Mouse (Mus musculus) brown adipose tissue, adult 24 weeks (tissue): Measurements from ENCODE around the gene Zfp593. TPM values are rescaled to one million over a fixed set of nuclear protein-coding genes. Genes with fewer than 3 reads are reported as not detected.
"Not testable (repeated sequence)": the region's sequence is repeated elsewhere in the genome, so short reads cannot be mapped to it uniquely, and the experiment has no call there.

Experiments used
- H3K27ac ChIP-seq: fragments of 200-500 bp; replicated peaks from 2 replicates; pipeline ENCODE4 v1.5.1; 2012; ENCODE audit warnings: low read depth, mild to moderate bottlenecking, low read length
- H3K4me1 ChIP-seq: fragments of 200-500 bp; 2 replicates; pipeline ENCODE4 v1.6.1; 2012; ENCODE audit warnings: low read length, mixed read lengths; ENCODE audit not compliant: control insufficient read depth, insufficient read depth, insufficient read length
- H3K4me3 ChIP-seq: fragments of 200-500 bp; 2 replicates; pipeline ENCODE4 v1.5.1; 2012; ENCODE audit warnings: low read depth, mild to moderate bottlenecking, low read length, moderate library complexity; ENCODE audit not compliant: insufficient read depth
- polyA plus RNA-seq: library from polyadenylated mRNA; stranded (reverse); fragments of >200 nt; gene quantifications from 2 replicates; pipeline ENCODE4 v1.2.4, GENCODE M21; 2012; ENCODE audit not compliant: missing spikeins, insufficient read depth, insufficient read length

Gene Zfp593
- 2.8 and 3.1 TPM in 2 replicates for polyA plus RNA-seq

DNA sequence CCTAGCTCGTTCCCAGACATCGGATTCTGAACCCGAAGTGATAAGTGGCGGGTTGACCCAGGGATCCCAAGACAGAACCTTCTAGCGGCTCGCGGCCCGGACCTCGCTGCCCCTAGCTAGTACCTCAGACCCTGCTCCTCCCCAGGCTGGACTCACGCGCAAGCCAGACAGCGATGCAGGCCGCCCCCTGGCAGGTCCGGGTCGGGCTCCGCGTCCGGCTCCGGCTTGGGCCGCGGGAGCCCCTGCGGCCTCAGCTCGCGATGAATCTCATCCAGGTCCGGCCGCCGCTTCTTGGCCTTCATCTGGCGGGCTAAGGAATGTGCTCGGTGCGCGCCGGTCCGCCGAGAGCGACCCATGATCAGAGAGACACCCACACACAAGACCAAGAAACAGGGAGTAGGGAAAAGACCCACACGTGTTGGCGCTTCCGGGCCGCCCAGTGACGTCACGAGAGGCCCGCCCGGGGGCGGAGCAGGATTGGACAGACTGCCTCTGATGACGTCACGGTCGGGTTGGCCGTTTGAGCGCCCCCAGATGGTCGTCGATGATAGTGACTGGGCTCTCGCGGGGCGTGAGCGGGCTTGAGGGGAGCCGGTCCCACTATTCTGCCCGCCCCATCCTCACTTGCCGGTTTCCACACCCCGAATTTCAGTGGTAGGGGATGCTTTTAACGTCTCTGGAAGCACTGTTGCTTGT, at the start of gene Zfp593:
Gene Zfp593, minus strand, starts transcription at position 445 of the 696 bp plus-strand sequence.
- Histone ChIP-seq H3K27ac (no peak within 1 kb of the TSS), H3K4me1 (peaks cover 5% of the 10 kb centered on the region), H3K4me3 (peak within 1 kb of the TSS; percentile 93)

DNA sequence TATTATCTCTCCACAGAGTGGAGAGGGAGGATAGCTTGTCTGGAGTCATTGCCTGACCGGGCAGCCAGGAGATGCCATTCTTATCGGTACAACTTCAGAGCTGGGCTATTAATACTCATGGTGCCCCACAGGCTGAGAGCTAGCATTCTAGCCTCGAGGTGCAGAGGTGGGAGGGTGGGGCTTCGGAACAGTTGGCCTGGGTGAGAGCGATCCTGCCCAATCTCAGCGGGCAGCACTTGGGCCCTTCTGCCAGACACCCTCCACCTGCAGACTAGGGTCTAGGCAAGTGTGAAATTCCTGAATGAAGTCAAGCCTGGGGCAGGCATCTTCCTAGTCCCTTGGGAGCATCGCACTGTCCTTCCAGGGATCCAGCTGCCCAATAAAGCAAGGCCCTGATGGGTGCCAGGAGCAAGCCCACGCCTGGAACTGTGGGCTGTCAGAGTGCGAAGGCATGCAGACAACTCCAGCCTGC, 48.3 kb upstream of the Zfp593 start:
- H3K4me3 ChIP-seq, result no peak overlapping the region
- H3K4me1 ChIP-seq, result no peaks in the 10 kb centered on the region
- H3K27ac ChIP-seq, result no peak overlapping the region

DNA sequence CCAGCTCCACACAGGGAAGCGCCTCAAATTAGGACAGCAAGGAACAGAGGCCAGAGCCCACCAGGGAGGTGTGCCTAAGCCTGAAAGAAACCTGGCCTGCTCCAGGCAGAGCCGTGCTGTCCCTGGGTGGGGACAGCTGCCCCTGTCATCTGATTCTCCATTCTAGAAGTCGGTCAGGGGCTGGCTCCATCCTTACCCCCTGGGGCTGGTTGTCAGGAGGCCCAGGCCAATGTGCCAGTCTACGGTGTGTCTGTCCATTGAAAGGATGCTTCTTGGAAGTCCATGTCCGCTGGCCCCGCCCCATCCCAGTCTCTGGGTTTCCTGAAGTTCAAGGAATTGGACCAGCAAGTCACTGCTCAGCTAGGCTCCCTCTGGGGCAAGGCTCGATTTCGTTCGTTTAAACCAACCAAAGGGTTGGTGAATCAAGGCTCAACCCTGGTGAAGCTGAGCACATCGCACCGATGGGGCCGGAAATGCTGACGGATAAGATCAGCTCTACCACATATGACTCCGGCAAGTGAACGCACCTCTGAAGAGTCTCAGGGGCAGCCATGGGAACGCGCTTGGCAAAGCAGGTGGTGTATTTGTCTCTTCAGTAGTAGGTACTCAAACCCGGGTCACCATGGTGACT, 47.8 kb upstream of the Zfp593 start:
- H3K4me3 ChIP-seq, result no peak overlapping the region
- H3K4me1 ChIP-seq, result peaks cover 2% of the 10 kb centered on the region; the same call in 1 of the 2 replicates
- H3K27ac ChIP-seq, result no peak overlapping the region

DNA sequence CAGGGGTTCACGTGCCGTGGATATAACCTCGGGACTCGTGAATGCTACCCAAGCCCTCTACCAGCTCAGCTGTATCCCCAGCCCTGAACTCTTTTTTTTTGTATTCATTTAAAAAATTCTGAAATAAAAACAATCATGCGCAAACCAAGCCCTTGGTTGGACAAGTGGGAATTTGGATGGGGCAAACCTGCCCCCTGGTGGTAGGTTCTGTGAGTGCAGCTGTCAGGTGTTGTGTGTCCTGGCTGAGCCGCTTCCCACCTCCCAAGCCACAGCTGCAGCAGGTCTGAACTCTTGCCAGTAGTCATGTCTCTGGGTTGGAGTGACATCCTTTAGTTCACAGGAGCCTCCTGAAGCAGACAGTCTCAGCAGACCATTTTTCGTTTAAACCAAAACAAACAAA, 46.7 kb upstream of the Zfp593 start:
- no peak overlapping the region for H3K4me3 ChIP-seq
- no peak overlapping the region for H3K27ac ChIP-seq

DNA sequence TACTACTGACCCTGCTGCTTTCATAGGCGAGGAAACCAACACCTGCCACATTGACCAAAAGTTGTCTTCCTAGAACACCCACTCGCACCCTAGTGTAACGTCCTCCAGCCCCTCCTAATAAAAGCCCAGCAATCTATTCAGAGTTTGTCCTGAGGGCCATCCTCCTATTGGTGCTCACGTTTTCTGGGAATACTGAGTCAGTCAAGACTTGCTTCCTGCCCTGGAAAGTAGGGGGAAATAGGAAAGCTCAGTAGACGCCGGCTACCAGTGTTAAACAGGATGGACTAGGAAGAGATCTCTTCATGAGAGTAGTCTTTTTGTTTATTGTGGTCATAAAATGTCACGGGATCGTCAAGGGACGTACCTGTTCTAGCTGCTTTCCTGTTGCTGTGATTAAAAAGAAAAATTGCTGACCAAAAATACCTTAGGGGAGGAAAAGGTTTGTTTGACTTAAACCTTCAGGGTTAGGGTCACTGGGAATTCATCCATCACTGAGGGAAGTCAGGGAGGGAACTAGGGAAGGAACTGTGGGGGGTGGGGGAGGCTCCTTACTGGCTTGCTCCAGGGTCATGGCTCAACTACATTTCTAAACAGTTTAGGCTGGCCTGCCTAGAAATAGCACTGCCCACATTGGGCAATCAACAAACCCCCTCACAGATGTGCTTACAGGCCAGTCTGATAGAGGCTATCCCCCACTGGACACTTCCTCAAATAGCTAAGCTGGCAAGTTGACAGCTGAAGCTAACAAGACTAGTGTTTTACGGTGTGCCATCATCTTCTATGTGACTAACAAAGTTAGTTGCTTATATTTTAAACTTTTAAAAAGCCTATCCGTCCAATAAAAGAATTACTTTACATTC, 43.2 kb upstream of the Zfp593 start:
- peak overlapping the region; percentile 91 for H3K4me3 ChIP-seq
- peaks cover 2% of the 10 kb centered on the region; the same call in 1 of the 2 replicates for H3K4me1 ChIP-seq
- peak overlapping the region; percentile 86; the same call in 1 of the 2 replicates for H3K27ac ChIP-seq

More for the DNA sequence above, 46.7 kb upstream of the Zfp593 start:
- H3K4me1 ChIP-seq, result peaks cover 2% of the 10 kb centered on the region; the same call in 1 of the 2 replicates

DNA sequence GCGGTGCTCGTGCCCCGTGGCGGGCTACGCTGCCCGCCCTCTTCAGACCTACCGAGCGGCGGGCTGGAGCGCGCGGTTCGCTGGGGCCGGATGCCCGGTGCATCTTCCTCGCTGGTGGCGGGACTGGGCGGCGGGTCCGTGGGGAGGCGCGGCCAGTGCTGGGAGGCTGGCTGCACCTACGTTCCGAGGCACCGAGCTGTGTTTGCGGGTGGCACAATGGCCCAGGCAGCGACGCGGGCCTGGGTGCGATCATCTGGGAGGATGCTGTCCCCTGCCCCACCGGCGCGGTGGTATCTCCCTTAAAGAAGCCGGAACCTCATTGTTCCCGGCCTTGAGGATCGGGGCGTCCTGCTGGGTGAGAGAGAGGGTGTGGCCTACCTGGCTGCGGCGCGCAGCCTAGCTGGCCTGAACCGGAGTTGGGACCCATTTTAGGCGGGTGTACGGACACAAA, 42.2 kb upstream of the Zfp593 start, which contains the start of gene Pdik1l:
Gene Pdik1l, minus strand, starts transcription at position 321 of the 451 bp plus-strand sequence.
- H3K4me1 ChIP-seq, result peaks cover 2% of the 10 kb centered on the region; the same call in 1 of the 2 replicates
- peak within 1 kb of the TSS; percentile 86 for H3K27ac ChIP-seq
- peak within 1 kb of the TSS; percentile 94 for H3K4me3 ChIP-seq

DNA sequence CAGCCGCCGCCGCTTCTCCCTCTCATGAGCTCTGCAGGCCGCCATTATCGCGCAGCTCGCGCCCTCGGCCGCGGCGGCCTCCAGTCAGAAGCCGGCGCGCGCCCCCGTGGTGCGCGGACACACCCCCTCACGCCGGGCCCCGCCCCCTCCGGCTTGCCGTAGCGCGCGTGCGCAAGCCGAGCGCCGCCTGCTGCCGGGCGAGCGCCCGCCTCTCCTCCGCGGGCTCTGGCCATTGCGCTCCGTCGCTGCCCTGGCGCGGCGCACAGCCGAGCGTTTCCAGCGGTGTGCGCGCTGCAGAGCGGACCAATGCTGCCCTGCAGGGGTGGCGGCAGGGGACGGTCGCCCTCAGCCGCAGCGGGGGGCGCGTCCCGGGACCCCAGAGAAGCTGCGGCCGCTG, 41.8 kb upstream of the Zfp593 start:
- peaks cover 2% of the 10 kb centered on the region; the same call in 1 of the 2 replicates for H3K4me1 ChIP-seq
- peak overlapping the region; percentile 86 for H3K27ac ChIP-seq
- H3K4me3 ChIP-seq, result peak overlapping the region; percentile 94

DNA sequence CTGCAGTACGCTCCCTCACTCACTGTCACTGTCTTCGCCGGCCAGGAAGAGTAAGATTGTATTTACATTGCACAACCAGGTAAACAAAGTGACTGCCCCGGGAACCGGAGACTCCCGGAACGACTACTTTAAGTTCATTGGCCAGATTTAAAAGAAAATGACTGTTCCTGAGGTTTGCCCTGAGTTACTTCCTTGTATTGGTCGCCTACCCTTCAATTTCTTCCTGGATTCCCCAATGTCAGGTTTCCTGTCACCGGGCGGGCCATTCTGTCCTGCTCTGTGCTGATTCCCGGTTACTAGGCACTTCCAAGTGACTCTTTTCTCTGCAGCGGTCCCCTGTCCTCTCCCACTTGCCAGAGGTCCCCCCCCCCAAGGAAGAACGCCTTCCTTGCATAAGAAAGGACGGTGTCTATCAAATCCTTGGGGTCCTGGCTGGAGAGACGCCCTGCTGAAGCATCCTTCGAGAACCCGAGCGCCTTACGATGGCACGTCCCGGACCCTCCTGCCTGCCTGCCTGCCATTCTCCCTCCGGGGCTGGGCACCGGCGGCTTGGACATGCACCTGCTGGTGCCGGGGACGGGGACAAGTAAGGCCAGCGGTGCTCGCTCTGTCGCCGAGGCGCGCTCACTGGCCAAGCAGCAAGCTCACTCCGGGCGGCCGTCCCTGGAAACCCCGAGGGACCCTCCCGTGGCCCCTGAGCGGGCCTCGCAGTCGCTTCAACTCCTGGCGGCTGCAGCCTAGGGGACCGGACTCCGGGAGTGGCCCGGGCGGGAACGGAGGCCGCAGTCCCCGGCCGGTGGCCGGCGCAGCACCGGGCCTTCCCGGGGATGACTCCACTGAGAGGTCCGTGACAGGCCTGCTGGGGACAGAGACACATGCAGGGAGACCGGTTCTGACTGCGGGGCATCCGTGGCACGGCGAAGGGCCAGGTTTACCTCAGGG, 41.1 kb upstream of the Zfp593 start:
- Histone ChIP-seq H3K27ac (0 out of 2 replicates have a peak overlapping the region, but pooled peaks have one; percentile 8), H3K4me1 (peaks cover 2% of the 10 kb centered on the region; the same call in 1 of the 2 replicates), H3K4me3 (peak overlapping the region; percentile 94)

DNA sequence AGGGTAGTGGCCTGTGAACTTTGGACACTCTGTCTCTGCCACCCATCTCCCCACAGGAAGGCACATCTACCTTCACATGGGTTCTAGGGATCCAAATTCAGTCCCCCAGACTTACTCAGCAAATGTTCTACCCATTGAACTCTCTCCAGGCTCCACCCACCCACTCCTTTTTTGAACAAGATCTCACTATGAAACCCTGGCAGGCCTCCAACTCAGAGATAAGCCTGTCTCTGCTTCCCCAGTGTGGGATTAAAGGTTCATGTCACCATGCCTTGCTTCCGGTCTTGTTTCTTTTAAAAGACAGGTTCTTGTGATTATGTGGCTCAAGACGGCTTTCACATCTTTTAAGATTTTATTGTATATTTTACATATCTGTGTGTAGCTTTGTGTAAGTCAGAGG, 39.5 kb upstream of the Zfp593 start:
- no peak overlapping the region for H3K4me3 ChIP-seq
- H3K4me1 ChIP-seq, result peaks cover 2% of the 10 kb centered on the region; the same call in 1 of the 2 replicates
- no peak overlapping the region for H3K27ac ChIP-seq

DNA sequence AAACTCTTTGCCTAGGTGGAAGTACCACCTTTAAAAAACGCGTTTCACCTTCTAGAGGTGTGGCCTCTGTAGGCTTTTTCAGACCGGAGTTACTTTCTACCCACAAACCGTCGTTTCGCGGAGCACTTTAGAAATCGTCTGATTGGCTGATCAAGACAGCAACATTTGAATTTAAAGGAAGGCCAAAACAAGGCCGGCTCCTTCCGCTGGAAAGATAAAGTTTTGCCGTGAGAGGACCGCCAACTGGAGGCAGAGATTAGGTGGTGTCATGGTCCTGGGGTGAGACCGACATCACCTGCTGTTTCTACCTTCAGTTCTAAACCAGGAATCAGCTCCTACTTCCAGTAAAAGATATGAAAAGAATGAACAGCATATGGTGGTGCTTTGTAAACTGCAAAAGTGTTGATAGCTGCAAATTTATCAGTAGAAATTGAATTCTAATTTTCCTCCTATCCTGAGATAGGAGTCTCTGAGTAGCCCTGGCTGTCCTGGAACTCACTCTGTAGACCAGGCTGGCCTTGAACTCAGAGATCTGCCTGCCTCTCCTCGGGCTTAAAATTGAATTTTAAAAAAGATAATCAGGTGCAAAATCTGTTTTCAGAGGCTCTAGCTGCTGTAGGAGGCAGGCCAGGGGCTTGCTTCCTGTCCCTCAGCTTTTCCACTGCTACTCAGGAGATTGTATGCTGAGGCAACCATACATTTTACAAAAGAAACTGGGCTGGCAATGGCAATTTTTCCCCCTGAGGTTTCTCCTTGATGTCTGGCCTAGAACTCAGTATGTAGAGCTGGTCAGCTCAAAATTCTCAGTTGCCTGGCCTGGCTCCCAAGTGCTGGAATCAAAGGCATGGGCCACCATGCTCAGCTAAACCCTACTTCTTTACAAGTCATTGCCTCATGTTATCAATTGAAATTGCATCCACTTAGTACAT, 28.3 kb upstream of the Zfp593 start:
- H3K4me1 ChIP-seq, result no peaks in the 10 kb centered on the region
- no peak overlapping the region for H3K27ac ChIP-seq
- H3K4me3 ChIP-seq, result no peak overlapping the region

DNA sequence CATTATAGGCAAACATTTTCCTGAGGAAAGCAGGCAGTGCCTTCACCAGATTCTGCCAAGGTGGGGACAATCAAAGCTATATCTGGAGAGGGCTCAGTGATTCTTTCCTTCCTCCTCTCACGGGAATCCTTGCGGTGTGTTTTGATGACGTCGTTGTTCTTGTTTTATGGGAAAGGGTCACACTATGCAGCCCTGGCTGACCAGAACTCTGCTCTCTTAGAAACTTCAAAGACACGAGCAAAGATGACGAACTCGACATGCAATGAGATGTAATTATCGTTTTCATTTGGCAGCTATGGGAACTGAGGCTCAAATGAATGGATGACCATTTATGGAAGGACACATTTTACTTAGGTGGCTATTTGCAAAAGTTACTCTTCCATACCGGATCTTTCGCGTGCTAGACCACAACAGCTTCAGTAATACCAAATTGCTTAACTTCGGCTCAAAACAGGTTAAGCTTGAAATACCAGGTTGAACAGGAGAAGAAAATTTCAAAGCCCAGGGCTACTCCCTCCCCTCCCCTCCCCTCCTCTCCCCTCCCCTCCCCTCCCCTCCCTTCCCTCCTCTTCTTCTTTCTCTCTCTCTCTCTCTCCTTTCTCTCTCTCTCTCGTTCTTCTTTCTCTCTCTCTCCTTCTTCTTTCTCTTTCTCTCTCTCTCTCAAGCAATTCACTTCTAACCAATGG, 27.5 kb upstream of the Zfp593 start:
- Histone ChIP-seq H3K4me1 (no peaks in the 10 kb centered on the region), H3K27ac (no peak overlapping the region), H3K4me3 (no peak overlapping the region)

DNA sequence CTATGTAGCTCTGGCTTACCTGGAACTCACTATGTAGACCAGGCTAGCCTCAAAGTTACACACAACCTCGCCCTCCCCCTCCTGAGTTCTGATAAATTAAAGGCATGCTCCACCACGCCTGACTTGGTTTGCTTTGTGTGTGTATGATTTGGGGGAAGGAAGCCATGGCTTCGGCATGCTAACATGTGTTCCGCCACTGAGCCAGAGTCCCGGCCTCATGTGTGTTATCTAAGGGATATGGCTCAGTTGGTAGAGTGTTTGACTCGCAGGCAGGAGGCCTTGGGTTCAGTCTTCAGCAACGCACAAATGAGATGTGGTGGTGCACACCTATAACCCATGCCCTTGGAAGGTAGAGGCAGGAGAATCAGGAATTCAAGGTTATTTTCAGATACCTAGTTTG, 26.6 kb upstream of the Zfp593 start:
- Histone ChIP-seq H3K27ac (no peak overlapping the region), H3K4me1 (no peaks in the 10 kb centered on the region), H3K4me3 (no peak overlapping the region)

DNA sequence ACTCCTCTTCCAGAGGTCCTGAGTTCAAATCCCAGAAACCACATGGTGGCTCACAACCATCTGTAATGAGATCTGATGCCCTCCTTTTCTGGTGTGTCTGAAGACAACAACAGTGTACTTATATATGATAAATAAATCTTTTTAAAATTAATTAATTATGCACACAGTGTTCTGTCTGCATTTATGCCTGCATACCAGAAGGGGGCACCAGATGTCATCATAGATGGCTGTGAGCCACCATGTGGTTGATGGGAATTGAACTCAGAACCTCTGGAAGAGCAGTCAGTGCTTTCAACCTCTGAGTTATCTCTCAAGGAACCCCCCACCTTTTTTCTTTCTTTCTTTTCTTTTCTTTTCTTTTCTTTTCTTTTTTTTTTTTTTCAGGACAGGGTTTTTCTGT, 24.2 kb upstream of the Zfp593 start:
- not testable (repeated sequence) for H3K27ac ChIP-seq, H3K4me3 ChIP-seq, H3K4me1 ChIP-seq
